Mouse (Mus musculus) liver, embryonic 15.5 days (tissue): ENCODE data around the gene Mymx. TPM values are rescaled to one million over a fixed set of nuclear protein-coding genes. Genes with fewer than 3 reads are reported as not detected.

Experiments
- ATAC-seq: fragments of 200-750 bp; cut with Nextera tagmentation; 2 replicates; pipeline ENCODE4 v1.8.0; 2017; ENCODE audit warnings: moderate number of reproducible peaks, mild to moderate bottlenecking, moderate library complexity; ENCODE audit not compliant: insufficient read depth
- H3K27ac ChIP-seq: fragments of 300-500 bp; sonication (generic); replicated peaks from 2 replicates; pipeline ENCODE4 v1.5.1; 2015; ENCODE audit warnings: mild to moderate bottlenecking, inconsistent platforms
- H3K27me3 ChIP-seq: fragments of 300-500 bp; sonication (generic); 2 replicates; pipeline ENCODE4 v1.6.1; 2015; ENCODE audit warnings: mild to moderate bottlenecking, inconsistent platforms
- H3K36me3 ChIP-seq: fragments of 300-500 bp; sonication (generic); replicated peaks from 2 replicates; pipeline ENCODE4 v1.6.1; 2015; ENCODE audit warnings: moderate library complexity, mild to moderate bottlenecking, inconsistent platforms
- H3K4me1 ChIP-seq: fragments of 300-500 bp; sonication (generic); replicated peaks from 2 replicates; pipeline ENCODE4 v1.6.1; 2015; ENCODE audit warnings: inconsistent platforms
- H3K4me2 ChIP-seq: fragments of 300-500 bp; sonication (generic); 2 replicates; pipeline ENCODE4 v1.6.1; 2015; ENCODE audit warnings: moderate library complexity, mild to moderate bottlenecking, inconsistent platforms
- H3K4me3 ChIP-seq: fragments of 300-500 bp; sonication (generic); replicated peaks from 2 replicates; pipeline ENCODE4 v1.5.1; 2015; ENCODE audit warnings: mild to moderate bottlenecking, inconsistent platforms
- H3K9ac ChIP-seq: fragments of 300-500 bp; sonication (generic); 2 replicates; pipeline ENCODE4 v1.6.1; 2015; ENCODE audit warnings: moderate library complexity, mild to moderate bottlenecking, inconsistent platforms
- H3K9me3 ChIP-seq: fragments of 300-500 bp; sonication (generic); replicated peaks from 2 replicates; pipeline ENCODE4 v1.6.1; 2016; ENCODE audit warnings: inconsistent platforms
- WGBS: fragments of 180-500 bp; shearing (Covaris S2); methylation state at CpG from one replicate; pipeline ENCODE4 v1.1.7; 2015; ENCODE audit warnings: mixed read lengths; ENCODE audit not compliant: insufficient replicate concordance; 5-methylcytosine and 5-hydroxymethylcytosine counted together
- polyA plus RNA-seq: library from polyadenylated mRNA; unstranded; fragments of >200 nt; fragmentation: Nextera tagmentation; extraction: Ambion mirVana; gene quantifications from 2 replicates; pipeline ENCODE4 v1.2.1, GENCODE M21; 2015

The Mymx gene
- polyA plus RNA-seq, 1 experiment from 2014 or later = 1.1 TPM

GRCm38 (mm10) chr17:45556514-45557245 lies 45.2 kb downstream of the Mymx start:
- WGBS = 28% methylated on average over 3 of the region's 3 CpGs
- Histone ChIP-seq H3K27ac (0 out of 2 replicates have a peak overlapping the region, but pooled peaks have one; percentile 9), H3K4me3 (peak overlapping the region; percentile 62), H3K9me3 (no peaks in the 10 kb centered on the region), H3K4me2 (peak overlapping the region; percentile 91), H3K4me1 (peaks cover 37% of the 10 kb centered on the region), H3K9ac (no peak overlapping the region), H3K36me3 (no peaks in the 10 kb centered on the region), H3K27me3 (peaks cover 62% of the 10 kb centered on the region)
- ATAC-seq = no peak

GRCm38 (mm10) chr17:45556107-45556489 lies 45.8 kb downstream of the Mymx start:
- H3K36me3 ChIP-seq = no peaks in the 10 kb centered on the region
- peak overlapping the region; percentile 91 for H3K4me2 ChIP-seq
- peaks cover 68% of the 10 kb centered on the region for H3K27me3 ChIP-seq
- 2% methylated on average over 14 of the region's 14 CpGs for WGBS
- peak overlapping the region; percentile 62 for H3K4me3 ChIP-seq
- no peak overlapping the region for H3K27ac ChIP-seq
- no peaks in the 10 kb centered on the region for H3K9me3 ChIP-seq
- peak overlapping the region; percentile 47 for H3K9ac ChIP-seq
- ATAC-seq = no peak
- peaks cover 37% of the 10 kb centered on the region for H3K4me1 ChIP-seq

DNA sequence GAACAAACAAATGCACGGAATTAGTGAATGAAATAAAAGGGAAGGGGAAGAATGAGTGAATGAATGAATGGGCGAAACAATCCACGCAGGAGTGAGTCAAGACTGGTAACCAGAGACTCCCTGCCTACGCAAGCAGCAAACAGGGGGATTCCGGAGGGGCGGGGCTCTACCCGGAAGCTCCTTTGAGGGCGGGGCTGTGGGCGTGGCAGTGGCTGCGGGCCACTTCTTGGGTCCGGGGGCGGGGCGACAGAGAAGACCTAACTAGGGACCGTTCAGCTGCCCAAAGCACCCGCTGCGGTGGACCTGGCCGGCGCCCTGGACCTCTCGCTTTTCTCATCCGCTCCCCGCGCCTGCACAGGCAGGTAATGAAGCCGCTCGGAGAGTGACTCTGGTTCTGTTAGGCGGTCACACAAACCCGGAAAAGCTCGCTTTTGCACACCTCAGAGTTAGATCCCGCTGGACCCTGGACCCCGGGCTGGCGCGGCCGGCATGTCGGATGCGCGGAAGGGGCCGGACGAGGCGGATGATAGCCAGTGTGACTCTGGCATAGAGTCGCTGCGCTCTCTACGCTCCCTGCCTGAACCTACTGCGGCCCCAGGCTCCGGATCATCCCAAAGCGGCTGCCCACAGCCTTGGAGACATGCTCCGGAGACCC lies 46.3 kb downstream of the Mymx start, which contains the start of gene Nfkbie:
Nfkbie (plus strand) TSS at position 252 of the 655 bp plus-strand sequence.
- Histone ChIP-seq H3K4me1 (peaks cover 37% of the 10 kb centered on the region), H3K9me3 (no peaks in the 10 kb centered on the region), H3K36me3 (no peaks in the 10 kb centered on the region), H3K9ac (peak within 1 kb of the TSS; percentile 47), H3K4me2 (peak within 1 kb of the TSS; percentile 91), H3K27me3 (peaks cover 73% of the 10 kb centered on the region), H3K4me3 (peak within 1 kb of the TSS; percentile 62), H3K27ac (no peak within 1 kb of the TSS)
- WGBS = under 1% methylated on average over 45 of the region's 45 CpGs
- peak; percentile 64 for ATAC-seq

DNA sequence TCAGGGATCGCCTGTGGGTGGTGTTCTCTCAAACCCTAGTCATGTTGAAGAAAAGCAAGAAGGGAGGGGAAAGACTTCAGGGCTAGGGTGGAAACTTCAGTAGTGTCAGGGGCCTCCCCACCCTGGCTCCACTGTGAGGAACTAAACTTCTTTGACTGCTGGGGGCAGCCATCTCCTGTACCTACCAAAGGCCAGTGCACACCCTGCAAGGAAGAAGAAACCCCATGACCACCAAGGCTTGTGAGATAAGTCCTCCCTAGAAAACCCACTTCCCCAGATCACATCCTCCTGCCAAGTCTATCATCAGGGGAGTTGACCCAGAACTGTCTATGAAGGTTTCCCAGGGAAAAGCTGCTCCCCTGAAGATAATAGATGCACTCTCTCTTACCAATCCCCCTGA lies 47.5 kb downstream of the Mymx start:
- peaks cover 40% of the 10 kb centered on the region for H3K4me1 ChIP-seq
- H3K27me3 ChIP-seq = peaks cover 85% of the 10 kb centered on the region
- no peak overlapping the region for H3K4me3 ChIP-seq

GRCm38 (mm10) chr17:45553065-45553464 lies 48.8 kb downstream of the Mymx start:
- 75% methylated on average over 3 of the region's 3 CpGs for WGBS
- Histone ChIP-seq H3K27ac (no peak overlapping the region), H3K9ac (no peak overlapping the region)

More for the DNA sequence above, 47.5 kb downstream of the Mymx start:
- 16% methylated on average over 1 of the region's 1 CpGs for WGBS
- no peak for ATAC-seq
- Histone ChIP-seq H3K36me3 (no peaks in the 10 kb centered on the region), H3K9me3 (no peaks in the 10 kb centered on the region), H3K9ac (no peak overlapping the region), H3K27ac (no peak overlapping the region), H3K4me2 (0 out of 2 replicates have a peak overlapping the region, but pooled peaks have one; percentile 91)

DNA sequence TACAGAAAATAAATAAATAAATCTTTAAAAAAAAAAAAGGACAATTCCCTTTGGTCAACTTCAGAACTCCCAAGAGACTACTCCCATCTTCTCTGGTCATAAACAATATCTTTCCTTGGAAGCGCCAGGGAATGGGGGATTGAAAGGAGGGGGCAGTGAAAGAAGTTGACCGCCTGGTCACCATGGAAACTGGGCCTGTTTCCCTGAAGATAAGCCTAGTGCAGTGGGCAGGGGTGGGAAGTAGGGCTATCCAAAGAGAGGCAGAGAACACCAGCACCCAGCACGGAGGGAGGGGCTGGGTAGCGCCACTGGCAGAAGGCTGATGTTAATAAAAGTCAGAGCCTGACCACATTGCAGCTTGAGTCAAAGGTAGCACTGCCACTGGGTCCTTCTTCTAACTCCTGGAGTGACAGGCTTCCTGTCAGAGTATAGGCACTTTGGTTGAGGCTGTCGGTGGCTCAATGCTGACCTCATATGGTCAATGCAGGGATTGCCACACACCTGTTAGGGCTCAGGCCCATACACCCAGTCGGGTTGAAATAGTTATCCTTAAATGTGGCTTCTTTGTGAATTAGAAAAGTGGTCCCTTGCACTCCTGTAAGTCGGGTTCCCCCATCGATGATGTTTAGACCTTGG lies 50.0 kb downstream of the Mymx start:
- H3K36me3 ChIP-seq = no peaks in the 10 kb centered on the region
- H3K9ac ChIP-seq = no peak overlapping the region
- ATAC-seq = no peak
- WGBS = 5% methylated on average over 8 of the region's 8 CpGs
- peaks cover 33% of the 10 kb centered on the region for H3K4me1 ChIP-seq
- H3K4me3 ChIP-seq = no peak overlapping the region
- H3K27ac ChIP-seq = no peak overlapping the region
- peaks cover 91% of the 10 kb centered on the region for H3K27me3 ChIP-seq
- H3K4me2 ChIP-seq = no peak overlapping the region
- no peaks in the 10 kb centered on the region for H3K9me3 ChIP-seq

More at GRCm38 (mm10) chr17:45553065-45553464, 48.8 kb downstream of the Mymx start:
- H3K9me3 ChIP-seq = no peaks in the 10 kb centered on the region
- H3K4me1 ChIP-seq = peaks cover 43% of the 10 kb centered on the region
- H3K36me3 ChIP-seq = no peaks in the 10 kb centered on the region
- no peak overlapping the region for H3K4me3 ChIP-seq
- H3K4me2 ChIP-seq = no peak overlapping the region
- ATAC-seq = no peak
- H3K27me3 ChIP-seq = peaks cover 91% of the 10 kb centered on the region

DNA sequence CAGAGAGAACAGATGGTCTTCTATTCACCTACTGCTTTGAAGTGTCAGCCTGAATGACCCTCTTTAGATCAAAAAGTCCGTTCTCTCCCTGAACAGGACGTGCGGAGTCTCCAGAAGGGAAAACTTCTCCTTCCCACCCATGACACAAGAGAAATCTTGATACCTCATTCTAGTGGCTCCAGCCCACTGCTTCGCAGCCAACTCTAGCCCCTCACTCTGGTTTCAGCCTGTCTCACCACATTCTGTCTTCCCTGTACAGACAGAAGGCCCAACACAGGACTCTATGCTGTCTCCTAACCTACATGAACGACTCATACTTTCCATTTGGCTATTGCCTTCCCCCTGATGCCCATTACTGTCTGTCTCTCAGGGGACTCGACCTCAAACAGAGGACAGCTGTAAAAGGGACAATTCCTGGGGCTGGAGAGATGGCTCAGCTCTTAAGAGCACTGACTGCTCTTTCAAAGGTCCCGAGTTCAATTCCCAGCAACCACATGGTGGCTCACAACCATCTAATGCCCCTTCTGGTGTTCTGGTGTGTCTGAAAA lies 50.6 kb downstream of the Mymx start:
- H3K9ac ChIP-seq = no peak overlapping the region
- H3K4me2 ChIP-seq = no peak overlapping the region
- peaks cover 91% of the 10 kb centered on the region for H3K27me3 ChIP-seq
- H3K4me1 ChIP-seq = peaks cover 28% of the 10 kb centered on the region
- no peak for ATAC-seq
- H3K4me3 ChIP-seq = no peak overlapping the region
- 55% methylated on average over 7 of the region's 7 CpGs for WGBS
- no peaks in the 10 kb centered on the region for H3K36me3 ChIP-seq
- H3K9me3 ChIP-seq = no peaks in the 10 kb centered on the region
- H3K27ac ChIP-seq = no peak overlapping the region

Other genes starting within 250 kb of the Mymx start
- 24.4 and 27.8 TPM in 2 replicates for gene Cdc5l, start 168.4 kb downstream of the Mymx start, polyA plus RNA-seq
- 0.13 and 0.18 TPM in 2 replicates for gene Spats1, start 126.7 kb downstream of the Mymx start, polyA plus RNA-seq
- gene Aars2, start 95.3 kb downstream of the Mymx start, polyA plus RNA-seq = 6.2 and 7.2 TPM in 2 replicates
- gene Tcte1, start 78.7 kb downstream of the Mymx start, polyA plus RNA-seq = 0.05 TPM in 1 of 2 replicates, not detected in the other
- 0.07 and 0.10 TPM in 2 replicates for gene Tmem151b, start 52.4 kb downstream of the Mymx start, polyA plus RNA-seq
- gene Nfkbie, start 46.4 kb downstream of the Mymx start, polyA plus RNA-seq = 1.2 and 1.6 TPM in 2 replicates
- gene Slc35b2, start 38.2 kb downstream of the Mymx start, polyA plus RNA-seq = 52.1 and 59.8 TPM in 2 replicates
- gene Hsp90ab1, start 28.8 kb downstream of the Mymx start, polyA plus RNA-seq = 577 and 585 TPM in 2 replicates
- 175 and 180 TPM in 2 replicates for gene Slc29a1, start 2.5 kb downstream of the Mymx start, polyA plus RNA-seq
- 0.21 and 0.25 TPM in 2 replicates for gene Capn11, start 57.2 kb upstream of the Mymx start, polyA plus RNA-seq
- 111 and 115 TPM in 2 replicates for gene Mrpl14, start 84.2 kb upstream of the Mymx start, polyA plus RNA-seq
- gene Tmem63b, start 84.8 kb upstream of the Mymx start, polyA plus RNA-seq = 8.6 and 9.6 TPM in 2 replicates
- 0.25 TPM in 1 of 2 replicates, not detected in the other for gene 1600014C23Rik, start 131.7 kb upstream of the Mymx start, polyA plus RNA-seq